In genomic region chr3:100890406-100890805, GRCm38 (mm10) we compare ENCODE assay signal across 23 mouse cellular contexts. TPM values are rescaled to one million over a fixed set of nuclear protein-coding genes. Genes with fewer than 3 reads are reported as not detected.
A peak's percentile ranks its signal among the peaks of the same experiment; 100 is the strongest.
DNase-seq lines count a peak whose midpoint lies in the region; ATAC-seq and TF ChIP-seq lines count a peak whose summit lies in the region.
"Had no signal": no experiment of that assay in that cellular context is flagged by ENCODE, and none has a peak within 500 bp of the region (broad histone marks: within the 10 kb centered on the region; RNA-seq: fewer than 3 reads in every experiment).

No protein-coding gene starts in this region.

- no peaks in the 10 kb centered on the region for H3K79me2 ChIP-seq in macrophage (ENCODE audit: inconsistent target)

- TF ChIP-seq CTCF in left cerebral cortex, adult 2 months (IDR thresholded peaks at IDR 0.05) = no peak

- peak overlapping the region; percentile 48; the same call in 1 of the 2 replicates for H3K27ac ChIP-seq in left cerebral cortex, adult 2 months
- peak overlapping the region; percentile 76; the same call in 1 of the 2 replicates for H3K27ac ChIP-seq in macrophage
- H3K27ac ChIP-seq: embryonic facial prominence, embryonic 10.5 days; embryonic facial prominence, embryonic 12.5 days; forebrain, embryonic 13.5 days; forebrain, embryonic 15.5 days had no signal

- intact Hi-C loops in left cerebral cortex, adult 2 months (cut with DNase I) = no loop called here

- no peaks in the 10 kb centered on the region for H3K36me3 ChIP-seq in macrophage (ENCODE audit: inconsistent target)
- H3K36me3 ChIP-seq: embryonic facial prominence, embryonic 10.5 days; embryonic facial prominence, embryonic 12.5 days; forebrain, embryonic 15.5 days; G1E had no signal

- WGBS in macrophage (ENCODE audit: missing documents) = 93% methylated on average over 3 of the region's 3 CpGs

- H3K4me3 ChIP-seq in left cerebral cortex, adult 2 months = no peak overlapping the region
- no peak overlapping the region for H3K4me3 ChIP-seq in macrophage (ENCODE audit: inconsistent target)
- H3K4me3 ChIP-seq: embryonic facial prominence, embryonic 10.5 days; embryonic facial prominence, embryonic 12.5 days; forebrain, embryonic 13.5 days; forebrain, embryonic 15.5 days had no signal

- no peak for DNase-seq in frontal cortex, postnatal 14 days (ENCODE audit: low spot score in 2 of 2)
- DNase-seq in left cerebral cortex, adult 2 months (ENCODE audit: extremely low spot score in 1 of 2, low spot score in 2 of 2) = no peak
- DNase-seq in left cerebral cortex, adult 11 months (ENCODE audit: low spot score) = no peak
- DNase-seq in MN1 (ENCODE audit: low spot score) = peak; percentile 5
- no peak for DNase-seq in kidney, postnatal 36 days
- DNase-seq: adrenal gland, adult 2 months; adrenal gland, postnatal 10 days; adrenal gland, postnatal 25 days; B cell, adult 2 months; cerebellum, adult 11-12 months; cerebellum, adult 2 months; cerebellum, adult 9-10 months; cerebellum, postnatal 10 days; cerebellum, postnatal 25 days had no signal

- peak; percentile 81 for ATAC-seq in frontal cortex, adult (ENCODE audit: low TSS enrichment)
- ATAC-seq in granulocyte monocyte progenitor cell, adult 5-6 weeks (replicated peaks; ENCODE audit: poor library complexity, severe bottlenecking) = no peak
- ATAC-seq: CD4-positive, CD25-positive, alpha-beta regulatory T cell, adult 4 months; forebrain, embryonic 13.5 days; forebrain, embryonic 15.5 days had no signal

RNA-seq across cellular contexts. Expression of gene Trim45, which starts 31.6 kb away (rescaled TPM):
- total RNA-seq in left cerebral cortex, adult 2 months (2021) = 10 to 100 TPM; 11.7 to 11.9 TPM
- total RNA-seq in macrophage (2018; cell fraction: chromatin; rRNA removed) = 1 to 10 TPM in 20 of 26 experiments, under 1 TPM in 6; 0.33 to 4.4 (median 1.6) TPM
- total RNA-seq in macrophage (2018; cell fraction: cytosol; rRNA removed) = 1 to 10 TPM in 22 of 26 experiments, under 1 TPM in 4; 0.43 to 2.3 (median 1.7) TPM
- 1 to 10 TPM in 23 of 26 experiments, under 1 TPM in 3; 0.88 to 3.7 (median 1.6) TPM for total RNA-seq in macrophage (2018; cell fraction: nucleus; rRNA removed)
- 0.89 to 1.6 TPM (median 1.2 TPM) in 3 replicates for polyA plus RNA-seq in macrophage (2018)
- 14.6 and 15.7 TPM in 2 replicates for total RNA-seq in granulocyte monocyte progenitor cell, adult 5-6 weeks (2014; fragmentation: Nextera tagmentation)
- total RNA-seq in granulocyte monocyte progenitor cell, adult 5-6 weeks (2017) = 26.2 and 29.3 TPM in 2 replicates
